Mouse (Mus musculus): ENCODE measurements at regions not wholly inside any gene's neighbourhood (a gene's known extent, or its start where the extent isn't known, plus 50 kb on each side); places are given as distances from the start of the nearest gene placed in this dataset.

- no peak for ATAC-seq (ENCODE audit: extremely low read depth, insufficient number of reproducible peaks, low FRiP score, poor library complexity, severe bottlenecking)
Measured at GRCm38 (mm10) chr13:85570886-85571527, 282.1 kb upstream of the Rasa1 start.

DNA sequence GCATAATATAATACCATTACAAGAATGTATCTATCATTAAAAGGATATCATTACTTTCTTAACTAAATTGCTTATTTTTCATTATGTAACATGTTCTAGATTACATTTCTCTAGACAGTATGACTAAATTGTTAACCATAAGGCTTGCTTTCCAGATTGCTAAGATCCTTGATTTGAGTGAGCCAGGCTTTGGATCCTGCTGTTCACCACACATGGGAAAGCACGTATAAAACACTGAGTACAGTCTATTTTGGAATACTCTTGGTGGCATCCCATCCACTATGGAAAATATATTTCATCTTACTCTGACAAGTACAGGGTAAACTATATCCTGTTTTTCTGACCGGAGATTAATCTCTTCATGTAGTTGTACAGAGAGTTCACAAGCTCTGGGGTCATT lies 268.9 kb upstream of the Rasa1 start:
- no peak for ATAC-seq (ENCODE audit: extremely low read depth, insufficient number of reproducible peaks, low FRiP score, poor library complexity, severe bottlenecking)

- peak; percentile 53 for ATAC-seq (ENCODE audit: extremely low read depth, insufficient number of reproducible peaks, low FRiP score, poor library complexity, severe bottlenecking)
Measured at GRCm38 (mm10) chr13:85556101-85556853, 267.3 kb upstream of the Rasa1 start.

- ATAC-seq (ENCODE audit: extremely low read depth, insufficient number of reproducible peaks, low FRiP score, poor library complexity, severe bottlenecking): no peak
Measured at GRCm38 (mm10) chr13:85553072-85553471, 264.1 kb upstream of the Rasa1 start.

DNA sequence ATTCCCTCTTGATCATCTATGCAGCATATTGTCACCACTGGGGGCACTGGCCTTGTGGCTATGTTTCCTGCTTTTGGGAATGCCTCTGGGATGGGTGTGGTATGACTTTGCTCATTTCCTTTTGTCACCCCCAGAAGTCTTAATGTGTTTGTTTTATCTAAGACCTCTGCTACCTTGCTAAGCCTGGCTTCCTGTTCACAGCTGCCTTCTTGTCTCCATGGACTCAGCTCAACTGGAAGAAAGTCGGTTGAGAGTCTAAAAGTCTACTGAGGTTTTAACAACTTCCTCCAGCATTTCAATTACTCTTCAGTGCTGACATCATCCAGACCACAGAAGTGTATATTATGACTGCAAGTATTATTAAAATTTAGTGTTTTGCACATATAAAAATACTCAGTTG lies 220.7 kb upstream of the Rasa1 start:
- no peak for ATAC-seq (ENCODE audit: extremely low read depth, insufficient number of reproducible peaks, low FRiP score, poor library complexity, severe bottlenecking)

- ATAC-seq (ENCODE audit: extremely low read depth, insufficient number of reproducible peaks, low FRiP score, poor library complexity, severe bottlenecking): no peak
Measured at GRCm38 (mm10) chr13:85508552-85508951, 219.6 kb upstream of the Rasa1 start.

DNA sequence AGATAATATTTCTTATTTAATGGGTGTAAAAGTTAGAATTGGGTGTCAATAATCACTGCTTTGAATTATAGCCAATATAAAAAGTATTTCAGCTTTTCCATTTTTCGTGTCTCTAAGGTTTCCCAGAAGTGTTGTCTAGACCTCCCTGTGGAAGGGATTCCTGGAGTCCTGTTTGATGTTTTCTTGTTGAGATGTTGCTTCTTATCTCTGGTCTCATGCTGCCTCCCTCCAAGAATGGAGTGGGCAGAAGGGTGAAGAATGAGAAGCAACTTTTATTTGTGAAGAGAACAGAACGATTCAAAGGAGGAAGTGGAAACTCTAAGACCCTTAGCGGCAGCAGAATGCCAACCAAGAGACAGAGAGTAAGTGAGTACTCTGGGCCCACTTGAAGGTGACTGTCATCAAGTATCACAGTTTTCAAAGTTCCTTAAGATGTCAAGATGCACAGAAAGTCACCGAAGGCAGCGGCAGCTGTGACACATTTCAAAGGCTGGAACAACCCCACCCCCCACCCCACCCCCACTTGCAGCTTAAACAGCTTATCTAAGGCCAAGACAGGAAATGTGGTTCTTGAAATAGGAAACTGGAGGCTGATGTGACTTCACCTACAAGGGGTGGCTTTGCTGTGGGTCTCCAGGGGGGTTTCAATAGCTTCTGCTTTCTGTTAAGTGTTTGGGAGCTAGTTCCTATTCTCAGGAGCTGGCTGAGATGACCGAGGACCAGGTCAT lies 218.6 kb upstream of the Rasa1 start:
- ATAC-seq (ENCODE audit: extremely low read depth, insufficient number of reproducible peaks, low FRiP score, poor library complexity, severe bottlenecking): peak; percentile 57

GRCm38 (mm10) chr13:85506875-85507274 lies 217.9 kb upstream of the Rasa1 start:
- ATAC-seq (ENCODE audit: extremely low read depth, insufficient number of reproducible peaks, low FRiP score, poor library complexity, severe bottlenecking): peak; percentile 82

- no peak for ATAC-seq (ENCODE audit: extremely low read depth, insufficient number of reproducible peaks, low FRiP score, poor library complexity, severe bottlenecking)
Measured at GRCm38 (mm10) chr13:85506030-85506429, 217.1 kb upstream of the Rasa1 start.

DNA sequence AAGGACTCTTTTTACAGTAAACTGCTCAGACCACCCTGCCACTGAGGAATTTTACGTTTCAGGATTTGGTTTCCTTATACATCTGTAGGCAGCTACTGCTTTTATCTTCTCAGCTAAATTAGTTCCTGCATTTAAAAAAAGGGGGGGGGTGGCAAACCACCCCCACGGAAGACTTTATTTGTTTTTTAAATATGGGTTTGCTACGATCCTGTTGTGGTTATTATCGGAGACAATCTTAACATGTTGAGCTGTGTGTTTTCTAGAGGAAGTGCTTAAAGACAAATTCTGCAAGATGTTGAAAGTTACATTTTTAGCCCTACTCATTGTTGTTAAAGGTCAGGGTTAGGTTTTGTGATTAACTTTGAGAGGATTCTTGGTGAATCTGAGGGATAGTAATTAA lies 216.1 kb upstream of the Rasa1 start:
- ATAC-seq (ENCODE audit: extremely low read depth, insufficient number of reproducible peaks, low FRiP score, poor library complexity, severe bottlenecking): no peak

DNA sequence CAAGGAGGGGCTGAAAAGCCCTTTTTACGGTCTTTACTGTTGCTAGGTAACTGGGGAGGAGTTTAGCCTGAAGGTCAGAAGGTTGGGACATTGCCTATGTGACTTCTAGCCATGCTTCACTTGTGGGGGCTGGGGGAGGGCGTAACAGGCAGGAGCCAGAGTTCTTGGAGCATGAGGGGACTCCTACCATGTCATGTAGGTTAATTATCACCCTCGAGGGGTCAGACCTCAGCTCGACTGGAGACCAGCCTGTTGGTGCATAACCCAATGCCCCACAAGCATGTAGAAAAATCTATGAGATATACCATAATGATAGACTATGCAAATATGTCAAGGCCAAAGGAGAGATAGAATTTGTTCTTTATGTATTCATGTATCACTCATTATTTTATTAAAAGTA lies 215.1 kb upstream of the Rasa1 start:
- ATAC-seq (ENCODE audit: extremely low read depth, insufficient number of reproducible peaks, low FRiP score, poor library complexity, severe bottlenecking): no peak

GRCm38 (mm10) chr13:85498696-85499095 lies 209.8 kb upstream of the Rasa1 start:
- peak; percentile 46; the same call in 1 of the 2 replicates for ATAC-seq (ENCODE audit: extremely low read depth, insufficient number of reproducible peaks, low FRiP score, poor library complexity, severe bottlenecking)

DNA sequence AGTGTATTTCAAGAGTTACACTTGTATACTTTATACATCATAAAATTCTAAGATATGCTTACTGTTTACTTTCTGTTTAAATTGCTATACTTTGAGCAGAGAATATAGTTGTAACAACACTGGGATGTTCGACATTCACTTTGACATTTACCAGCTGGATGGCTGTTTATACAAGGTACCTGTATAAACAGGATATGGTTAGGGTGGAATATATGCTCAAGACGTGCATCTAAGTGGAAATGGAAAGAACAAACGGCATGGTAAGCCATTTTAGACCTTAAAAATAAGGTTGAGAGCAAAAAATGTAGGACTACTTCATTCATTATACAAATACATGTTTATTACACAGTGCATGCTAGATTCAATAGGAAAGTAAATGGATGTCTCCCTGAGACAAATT lies 195.9 kb upstream of the Rasa1 start:
- ATAC-seq (ENCODE audit: extremely low read depth, insufficient number of reproducible peaks, low FRiP score, poor library complexity, severe bottlenecking): no peak

DNA sequence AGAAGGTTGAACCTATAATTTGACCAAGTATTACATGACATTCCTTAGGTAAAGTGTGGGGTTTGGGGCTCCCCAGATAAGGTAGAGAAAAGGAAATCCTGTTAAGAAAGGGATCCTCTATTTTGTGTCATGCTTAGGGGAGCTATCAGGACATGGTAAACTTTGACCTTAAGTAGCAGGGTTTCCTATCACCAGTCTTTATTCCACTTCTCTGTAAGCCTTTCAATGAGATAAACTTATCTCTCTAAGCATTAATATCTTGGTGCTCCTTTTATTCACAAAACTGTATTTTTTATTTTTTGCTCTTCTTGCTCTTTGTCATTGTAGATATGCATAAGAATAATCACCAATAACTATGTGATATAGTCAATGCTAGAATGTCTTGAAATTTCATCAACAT lies 194.4 kb upstream of the Rasa1 start:
- no peak for ATAC-seq (ENCODE audit: extremely low read depth, insufficient number of reproducible peaks, low FRiP score, poor library complexity, severe bottlenecking)

DNA sequence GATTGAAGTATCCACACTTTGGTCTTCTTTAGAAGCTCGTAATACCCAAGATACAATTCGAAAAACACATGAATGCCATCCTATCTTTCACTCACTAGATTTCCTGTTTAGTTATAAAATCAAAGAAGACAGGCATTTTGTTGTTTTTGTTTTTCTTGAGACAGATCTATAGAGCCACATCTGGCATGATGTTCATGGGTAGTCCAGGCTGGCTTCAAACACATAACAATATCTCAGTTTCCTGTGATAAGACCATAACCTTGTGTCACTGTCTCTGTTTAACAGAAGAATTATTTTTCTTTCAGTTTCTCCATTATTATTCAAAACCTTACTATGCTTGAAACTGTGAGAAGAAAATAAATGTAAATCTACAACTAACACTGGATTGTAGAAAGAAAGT lies 190.5 kb upstream of the Rasa1 start:
- ATAC-seq (ENCODE audit: extremely low read depth, insufficient number of reproducible peaks, low FRiP score, poor library complexity, severe bottlenecking): no peak

DNA sequence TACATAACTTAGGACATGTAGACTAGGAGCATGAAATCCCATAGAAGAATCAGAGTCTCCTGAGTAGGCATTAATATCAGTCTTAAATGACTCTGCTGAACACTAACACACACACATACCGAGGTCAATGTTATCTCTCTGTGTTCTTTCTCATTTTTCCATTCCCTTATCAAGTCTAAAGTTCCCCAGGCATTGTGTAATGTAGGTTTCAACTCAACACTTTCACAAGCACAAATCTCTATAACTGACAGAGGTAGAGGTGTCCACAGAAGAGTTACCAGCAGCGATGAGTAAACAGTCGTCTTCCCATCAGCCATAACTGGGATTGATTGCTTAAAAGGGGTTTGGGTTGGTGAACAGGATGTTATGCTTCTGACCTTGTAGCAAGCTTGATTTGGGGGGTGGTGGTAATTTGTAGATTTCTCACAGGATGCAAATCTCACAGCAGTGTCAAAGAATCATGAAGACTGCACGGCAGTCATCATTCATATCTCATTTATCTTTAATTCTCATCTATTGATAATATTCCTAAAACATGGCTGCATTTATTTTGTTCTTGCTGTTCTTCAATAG lies 187.4 kb upstream of the Rasa1 start:
- no peak for ATAC-seq (ENCODE audit: extremely low read depth, insufficient number of reproducible peaks, low FRiP score, poor library complexity, severe bottlenecking)

GRCm38 (mm10) chr13:85471340-85471739 lies 182.4 kb upstream of the Rasa1 start:
- no peak for ATAC-seq (ENCODE audit: extremely low read depth, insufficient number of reproducible peaks, low FRiP score, poor library complexity, severe bottlenecking)

- no peak for ATAC-seq (ENCODE audit: extremely low read depth, insufficient number of reproducible peaks, low FRiP score, poor library complexity, severe bottlenecking)
Measured at GRCm38 (mm10) chr13:85459387-85459786, 170.5 kb upstream of the Rasa1 start.

GRCm38 (mm10) chr13:85458611-85459010 lies 169.7 kb upstream of the Rasa1 start:
- ATAC-seq (ENCODE audit: extremely low read depth, insufficient number of reproducible peaks, low FRiP score, poor library complexity, severe bottlenecking): no peak

GRCm38 (mm10) chr13:85439581-85439980 lies 150.7 kb upstream of the Rasa1 start:
- no peak for ATAC-seq (ENCODE audit: extremely low read depth, insufficient number of reproducible peaks, low FRiP score, poor library complexity, severe bottlenecking)
